Mouse (Mus musculus) T-helper 17 cell (primary cell): Measurements from ENCODE around the gene Rdm1.

Experiments used
- in situ Hi-C, 2 experiments: fragments of 300-600 bp; cut with MboI, MseI; formaldehyde crosslinking; loops; 1 replicate in 1 of 2; 2 replicates in 1 of 2; pipeline ENCODE4 v1.15.1; 2025; ENCODE audit warnings: high pct_unique_total_duplicates in 2 of 2

Gene Rdm1

GRCm38 (mm10) chr11:101678770-101679169, 51.8 kb downstream of the Rdm1 start:
- in situ Hi-C loops: no loop called here

- in situ Hi-C loops: no loop called here
These were observed 52.9 kb downstream of the Rdm1 start for GRCm38 (mm10) chr11:101679907-101680306.

GRCm38 (mm10) chr11:101680634-101681325, 53.8 kb downstream of the Rdm1 start:
- in situ Hi-C loops: no loop called here

DNA sequence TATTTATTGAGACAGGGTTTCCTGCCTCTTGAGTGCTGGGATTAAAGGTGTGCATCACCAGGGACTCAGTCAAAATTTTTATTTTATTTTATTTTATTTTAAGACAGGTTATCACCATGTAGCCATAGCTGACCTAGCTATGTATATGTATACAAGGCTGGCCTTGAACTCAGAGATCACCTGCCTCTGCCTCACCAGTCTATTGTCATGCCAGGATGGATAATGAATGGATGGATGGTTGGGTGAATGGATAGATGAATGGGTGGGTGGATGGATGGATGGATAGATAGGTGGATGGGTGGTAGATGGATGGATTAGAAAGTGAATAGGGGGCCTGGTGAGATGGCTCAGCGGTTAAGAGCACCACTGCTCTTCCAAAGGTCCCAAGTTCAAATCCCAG, 55.0 kb downstream of the Rdm1 start:
- in situ Hi-C loops: no loop called here

GRCm38 (mm10) chr11:101682410-101682960, 55.5 kb downstream of the Rdm1 start:
- in situ Hi-C loops: no loop called here
